Mouse (Mus musculus) heart, adult 2 months (tissue): ENCODE measurements around the gene Vmn1r11. TPM values are rescaled to one million over a fixed set of nuclear protein-coding genes. Genes with fewer than 3 reads are reported as not detected.

Experiments
- DNase-seq, 2 experiments: peaks; one replicate each; pipeline ENCODE4 v3.0.0; 2021
- H3K27ac ChIP-seq: fragments of 200-600 bp; 2 replicates; pipeline ENCODE4 v1.8.1; 2022
- H3K27me3 ChIP-seq: fragments of 200-500 bp; 2 replicates; pipeline ENCODE4 v1.6.1; 2012; ENCODE audit warnings: mild to moderate bottlenecking, low read length, inconsistent platforms, mixed read lengths; ENCODE audit not compliant: control insufficient read depth, insufficient read depth
- H3K36me3 ChIP-seq: fragments of 200-500 bp; 2 replicates; pipeline ENCODE4 v1.6.1; 2012; ENCODE audit warnings: low read length, inconsistent platforms; ENCODE audit not compliant: control insufficient read depth, insufficient read depth
- H3K4me1 ChIP-seq: fragments of 200-500 bp; 2 replicates; pipeline ENCODE4 v1.6.1; 2011; ENCODE audit warnings: low read length; ENCODE audit not compliant: control insufficient read depth, insufficient read depth
- H3K4me3 ChIP-seq: fragments of 200-600 bp; 2 replicates; pipeline ENCODE4 v1.8.1; 2022
- H3K79me2 ChIP-seq: fragments of 200-500 bp; replicated peaks from 2 replicates; pipeline ENCODE4 v1.6.1; 2012; ENCODE audit warnings: mild to moderate bottlenecking, inconsistent platforms, low read length, moderate library complexity, mixed read lengths; ENCODE audit not compliant: control insufficient read depth, insufficient read depth
- H3K9ac ChIP-seq: fragments of 200-500 bp; 2 replicates; pipeline ENCODE4 v1.6.1; 2012; ENCODE audit warnings: low read depth, mild to moderate bottlenecking, control low read depth, inconsistent platforms, low read length, mixed read lengths
- CTCF ChIP-seq: fragments of 200-600 bp; IDR thresholded peaks from 2 replicates; pipeline ENCODE4 v1.8.1; 2022; ENCODE audit warnings: antibody characterized with exemption, mild to moderate bottlenecking, moderate library complexity
- EP300 ChIP-seq: fragments of 200-500 bp; IDR thresholded peaks from 2 replicates; pipeline ENCODE4 v1.6.1; 2011; ENCODE audit warnings: low read depth, low read length, control low read depth; ENCODE audit not compliant: insufficient read depth
- POLR2A ChIP-seq: fragments of 200-500 bp; IDR thresholded peaks from 2 replicates; pipeline ENCODE4 v1.6.1; 2011; ENCODE audit warnings: mild to moderate bottlenecking, low read depth, low read length, control low read depth; ENCODE audit not compliant: insufficient read depth
- WGBS: fragments of 180-500 bp; shearing (Covaris S2); methylation state at CpG from one replicate; pipeline ENCODE4 v1.1.7; 2018; 5-methylcytosine and 5-hydroxymethylcytosine counted together
- intact Hi-C: fragments of 180-260 bp; cut with DNase I; formaldehyde crosslinking; loops from one replicate; pipeline ENCODE4 v1.15.1; 2025
- long read RNA-seq: library from polyadenylated mRNA; stranded (forward); transcript quantifications from one replicate; pipeline ENCODE4 v2.0.0, GENCODE M21; 2021
- polyA plus RNA-seq: library from polyadenylated mRNA; depleted of rRNA; stranded (reverse); fragments of >200 nt; gene quantifications from 2 replicates; pipeline ENCODE4 v1.2.3, GENCODE M21; 2012; rRNA removed
- total RNA-seq, 2 experiments: library from RNA; stranded (reverse); gene quantifications; 2 replicates each; pipeline ENCODE4 v1.2.3; 2021

Vmn1r11 gene
- total RNA-seq (not detected), polyA plus RNA-seq (not detected in 2 replicates)
- long read RNA-seq, result 0 reads

- DNase-seq, result no peak
- Histone ChIP-seq H3K4me3 (no peak within 1 kb of the TSS), H3K27ac (no peak within 1 kb of the TSS), H3K79me2 (no peaks in the 10 kb centered on the region), H3K4me1 (no peaks in the 10 kb centered on the region), H3K36me3 (no peaks in the 10 kb centered on the region), H3K9ac (no peak within 1 kb of the TSS), H3K27me3 (no peaks in the 10 kb centered on the region)
- no peak for TF ChIP-seq CTCF
- TF ChIP-seq POLR2A, result no peak
- no peak for TF ChIP-seq EP300
- intact Hi-C loops, result no loop called here
- 53% methylated on average over 1 of the region's 1 CpGs for WGBS
Observed at GRCm38 (mm10) chr6:57133155-57133554, at the start of gene Vmn1r11. Gene Vmn1r11, plus strand, starts transcription at chr6:57133455.

DNA sequence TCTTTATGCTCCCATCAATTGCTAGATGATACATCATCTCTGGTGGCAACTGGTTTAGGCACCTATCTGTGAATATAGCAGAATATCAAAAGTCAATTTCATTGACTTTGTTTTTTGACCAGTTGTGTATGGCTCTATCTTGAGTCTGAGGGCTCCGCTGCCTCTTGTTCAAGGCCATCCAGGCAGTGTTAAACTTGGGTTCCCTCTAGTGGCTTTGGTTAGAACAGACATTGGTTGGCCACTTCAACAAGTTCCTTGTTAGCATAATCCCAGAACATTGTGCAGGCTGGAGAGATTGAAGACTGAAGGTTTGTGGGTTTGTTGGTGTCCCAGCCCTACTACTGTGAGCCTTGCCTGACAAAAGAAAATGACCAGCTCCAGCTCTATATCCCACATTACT is 26.9 kb upstream of the Vmn1r11 start:
- intact Hi-C loops, result no loop called here
- Histone ChIP-seq H3K4me1 (no peaks in the 10 kb centered on the region), H3K9ac (no peak overlapping the region), H3K27ac (no peak overlapping the region), H3K36me3 (no peaks in the 10 kb centered on the region), H3K4me3 (no peak overlapping the region), H3K27me3 (no peaks in the 10 kb centered on the region), H3K79me2 (no peaks in the 10 kb centered on the region)
- DNase-seq, result no peak
- WGBS, result 54% methylated on average over 1 of the region's 1 CpGs
- peak; percentile 13; the same call in 1 of the 2 replicates for TF ChIP-seq CTCF
- TF ChIP-seq EP300, result no peak

GRCm38 (mm10) chr6:57109154-57109553 is 24.1 kb upstream of the Vmn1r11 start, which contains the start of gene Vmn1r10:
Gene Vmn1r10, plus strand, starts transcription at chr6:57109454.
- Histone ChIP-seq H3K36me3 (no peaks in the 10 kb centered on the region), H3K79me2 (no peaks in the 10 kb centered on the region), H3K4me1 (no peaks in the 10 kb centered on the region), H3K9ac (no peak within 1 kb of the TSS), H3K27me3 (no peaks in the 10 kb centered on the region), H3K27ac (no peak within 1 kb of the TSS), H3K4me3 (no peak within 1 kb of the TSS)
- TF ChIP-seq EP300, result no peak
- no peak for TF ChIP-seq POLR2A
- TF ChIP-seq CTCF, result no peak
- intact Hi-C loops, result no loop called here
- no peak for DNase-seq
- 70% methylated on average over 3 of the region's 3 CpGs for WGBS

- no peak within 1 kb of the TSS for H3K27ac ChIP-seq
- no peaks in the 10 kb centered on the region for H3K4me1 ChIP-seq
- WGBS, result 71% methylated on average over 2 of the region's 2 CpGs
- no peaks in the 10 kb centered on the region for H3K27me3 ChIP-seq
- H3K9ac ChIP-seq, result no peak within 1 kb of the TSS
- H3K36me3 ChIP-seq, result no peaks in the 10 kb centered on the region
- no peak for TF ChIP-seq EP300
- no peak for TF ChIP-seq POLR2A
- TF ChIP-seq CTCF, result no peak
- H3K4me3 ChIP-seq, result no peak within 1 kb of the TSS
- intact Hi-C loops, result no loop called here
- DNase-seq, result no peak
- no peaks in the 10 kb centered on the region for H3K79me2 ChIP-seq
Observed at GRCm38 (mm10) chr6:57156619-57157018, 23.4 kb downstream of the Vmn1r11 start, which contains the start of gene Vmn1r12. Gene Vmn1r12, plus strand, starts transcription at chr6:57156919.

Other genes starting within 250 kb of the Vmn1r11 start
- 10 to 100 TPM; 62.4 to 75.5 TPM for gene Nt5c3, start 209.5 kb upstream of the Vmn1r11 start, total RNA-seq
- gene Nt5c3, start 209.5 kb upstream of the Vmn1r11 start, polyA plus RNA-seq, result 16.9 and 49.2 TPM in 2 replicates
- gene Vmn1r4, start 209.4 kb upstream of the Vmn1r11 start, total RNA-seq, result under 1 TPM in 1 of 2 experiments, not detected in 1; 0.16 TPM
- 0.06 and 0.29 TPM in 2 replicates for gene Vmn1r4, start 209.4 kb upstream of the Vmn1r11 start, polyA plus RNA-seq
- not detected for gene Vmn1r5, start 163.2 kb upstream of the Vmn1r11 start, total RNA-seq
- gene Vmn1r5, start 163.2 kb upstream of the Vmn1r11 start, polyA plus RNA-seq, result not detected in 2 replicates
- gene Vmn1r6, start 136.2 kb upstream of the Vmn1r11 start, total RNA-seq, result not detected
- not detected in 2 replicates for gene Vmn1r6, start 136.2 kb upstream of the Vmn1r11 start, polyA plus RNA-seq
- not detected for gene Vmn1r7, start 108.1 kb upstream of the Vmn1r11 start, total RNA-seq
- not detected in 2 replicates for gene Vmn1r7, start 108.1 kb upstream of the Vmn1r11 start, polyA plus RNA-seq
- gene Vmn1r8, start 101.2 kb upstream of the Vmn1r11 start, total RNA-seq, result not detected
- not detected in 2 replicates for gene Vmn1r8, start 101.2 kb upstream of the Vmn1r11 start, polyA plus RNA-seq
- gene Vmn1r9, start 66.7 kb upstream of the Vmn1r11 start, total RNA-seq, result not detected
- gene Vmn1r9, start 66.7 kb upstream of the Vmn1r11 start, polyA plus RNA-seq, result not detected in 2 replicates
- not detected for gene Vmn1r10, start 24.0 kb upstream of the Vmn1r11 start, total RNA-seq
- not detected in 2 replicates for gene Vmn1r10, start 24.0 kb upstream of the Vmn1r11 start, polyA plus RNA-seq
- gene Vmn1r12, start 23.5 kb downstream of the Vmn1r11 start, total RNA-seq, result not detected
- gene Vmn1r12, start 23.5 kb downstream of the Vmn1r11 start, polyA plus RNA-seq, result not detected in 2 replicates
- not detected for gene Vmn1r13, start 69.8 kb downstream of the Vmn1r11 start, total RNA-seq
- not detected in 2 replicates for gene Vmn1r13, start 69.8 kb downstream of the Vmn1r11 start, polyA plus RNA-seq
- gene Vmn1r14, start 98.2 kb downstream of the Vmn1r11 start, total RNA-seq, result not detected
- not detected in 2 replicates for gene Vmn1r14, start 98.2 kb downstream of the Vmn1r11 start, polyA plus RNA-seq
- gene Vmn1r15, start 124.5 kb downstream of the Vmn1r11 start, total RNA-seq, result not detected
- gene Vmn1r15, start 124.5 kb downstream of the Vmn1r11 start, polyA plus RNA-seq, result not detected in 2 replicates
- gene Vmn1r16, start 196.0 kb downstream of the Vmn1r11 start, total RNA-seq, result not detected
- not detected in 2 replicates for gene Vmn1r16, start 196.0 kb downstream of the Vmn1r11 start, polyA plus RNA-seq
- not detected for gene Vmn1r17, start 230.3 kb downstream of the Vmn1r11 start, total RNA-seq
- gene Vmn1r17, start 230.3 kb downstream of the Vmn1r11 start, polyA plus RNA-seq, result not detected in 2 replicates